Mouse (Mus musculus): Measurements from ENCODE around the gene Sh3bp5.

DNA sequence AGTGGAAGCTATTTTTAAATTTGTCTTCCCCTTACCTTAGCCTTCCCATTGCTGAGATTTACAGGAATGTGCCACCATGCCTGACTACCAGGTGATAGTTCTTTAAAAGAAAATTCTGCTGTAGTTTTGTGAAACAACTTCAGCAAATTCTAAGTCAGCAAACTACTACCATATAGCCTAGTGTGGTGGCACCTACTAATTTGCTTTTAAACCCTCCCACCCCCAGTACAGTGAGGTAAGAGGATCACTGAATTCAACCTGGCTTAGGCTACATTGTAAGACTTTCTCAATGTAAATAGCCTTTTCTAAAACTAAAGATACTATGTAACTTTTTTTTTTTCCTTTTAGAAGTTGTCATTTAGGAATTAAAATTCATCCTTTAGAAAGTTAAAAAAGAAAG is 97.9 kb downstream of the Sh3bp5 start:
- TF ChIP-seq POLR2A (IDR thresholded peaks at IDR 0.05; ENCODE audit: control insufficient read depth, extremely low read depth, insufficient read depth, low read length, poor library complexity): no peak
- TF ChIP-seq CTCF (IDR thresholded peaks at IDR 0.05; ENCODE audit: borderline replicate concordance, control insufficient read depth, extremely low read depth, insufficient read depth, low read length, poor library complexity): no peak

All from thymus, adult 2 months (tissue).